Mouse (Mus musculus) E14TG2a.4 (cell line): ENCODE results near the gene Net1.
"Not testable (repeated sequence)": the region's sequence is repeated elsewhere in the genome, so short reads cannot be mapped to it uniquely, and the experiment has no call there.

Experiments
- H3K27me3 ChIP-seq: 2 replicates; pipeline ENCODE4 v1.6.1; 2014; ENCODE audit warnings: low read length, control low read depth; ENCODE audit not compliant: insufficient read depth
- H3K36me3 ChIP-seq: 2 replicates; pipeline ENCODE4 v1.6.1; 2014; ENCODE audit warnings: low read length, control low read depth; ENCODE audit not compliant: insufficient read depth
- H3K4me1 ChIP-seq: replicated peaks from 2 replicates; pipeline ENCODE4 v1.6.1; 2014; ENCODE audit warnings: low read depth, low read length, control low read depth
- H3K4me3 ChIP-seq: replicated peaks from 2 replicates; pipeline ENCODE4 v1.5.1; 2014; ENCODE audit warnings: mild to moderate bottlenecking, low read length
- H3K9me3 ChIP-seq: 2 replicates; pipeline ENCODE4 v1.6.1; 2014; ENCODE audit warnings: low read length, control low read depth
- CTCF ChIP-seq: conservative IDR thresholded peaks from 2 replicates; pipeline ENCODE4 v1.5.1; 2014; ENCODE audit warnings: low read length
- NANOG ChIP-seq: IDR thresholded peaks from 2 replicates; pipeline ENCODE4 v1.6.1; 2014; ENCODE audit warnings: borderline replicate concordance, low read length, mixed read lengths
- POU5F1 ChIP-seq: IDR thresholded peaks from 2 replicates; pipeline ENCODE4 v1.6.1; 2014; ENCODE audit warnings: low read length, borderline replicate concordance

Net1 gene

DNA sequence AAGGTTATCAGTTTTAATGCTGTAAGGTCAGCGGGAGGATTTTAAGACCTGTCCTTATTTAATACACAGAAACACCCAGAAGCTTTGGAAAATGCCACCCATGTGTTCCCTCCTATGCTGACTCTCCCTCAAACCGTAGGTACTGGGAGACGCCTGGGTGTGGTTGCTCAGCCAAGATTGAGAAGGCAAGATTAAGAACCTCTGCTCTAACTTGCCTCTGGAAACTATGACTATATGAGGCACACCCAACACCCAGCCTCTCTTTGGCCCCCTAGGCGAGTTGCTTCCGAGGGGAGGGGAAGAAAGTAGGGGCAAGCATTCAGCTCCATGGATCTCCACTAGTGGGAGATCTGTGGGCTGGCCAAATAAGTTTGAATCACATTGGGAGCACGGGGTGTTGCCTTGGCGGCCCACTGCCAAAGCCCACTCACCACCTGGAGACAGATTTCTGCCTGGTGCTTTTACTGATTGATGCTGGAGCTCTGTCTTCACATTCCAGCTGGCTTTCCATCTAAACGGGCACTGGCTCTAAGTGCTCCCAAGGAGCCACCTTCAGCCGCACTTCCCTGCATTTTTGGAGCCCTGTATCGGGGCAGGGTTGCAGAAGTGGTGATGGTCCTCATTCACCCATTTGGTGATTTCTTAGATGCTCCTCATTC, 55.0 kb downstream of the Net1 start:
- H3K27me3 ChIP-seq, result peaks cover 19% of the 10 kb centered on the region
- H3K9me3 ChIP-seq, result peaks cover 7% of the 10 kb centered on the region; the same call in 1 of the 2 replicates
- H3K4me3 ChIP-seq, result no peak overlapping the region
- TF ChIP-seq POU5F1, result no peak
- H3K36me3 ChIP-seq, result no peaks in the 10 kb centered on the region
- H3K4me1 ChIP-seq, result peaks cover 25% of the 10 kb centered on the region

DNA sequence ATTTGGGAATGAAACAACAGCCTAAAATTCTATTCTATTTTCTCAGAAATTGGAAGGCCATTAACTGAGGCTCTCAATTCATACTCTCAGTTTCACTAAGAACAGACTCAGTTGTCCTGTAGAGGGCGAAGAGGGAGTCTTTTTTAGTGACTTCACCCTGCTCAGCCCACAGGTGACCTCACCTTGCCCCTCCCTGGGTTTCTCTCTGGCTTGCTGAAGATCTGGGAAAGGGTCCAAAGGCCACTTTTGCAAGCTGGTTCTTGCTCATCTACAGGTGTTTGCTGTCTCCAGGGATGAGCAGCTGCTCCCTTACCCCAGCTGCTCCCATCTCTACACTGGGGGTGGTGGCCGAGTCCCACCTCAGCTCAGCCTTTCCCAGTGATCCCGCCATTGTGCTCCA, 55.7 kb downstream of the Net1 start:
- H3K4me3 ChIP-seq, result no peak overlapping the region
- H3K36me3 ChIP-seq, result no peaks in the 10 kb centered on the region
- H3K4me1 ChIP-seq, result peaks cover 25% of the 10 kb centered on the region
- peaks cover 6% of the 10 kb centered on the region; the same call in 1 of the 2 replicates for H3K9me3 ChIP-seq
- peaks cover 19% of the 10 kb centered on the region for H3K27me3 ChIP-seq
- TF ChIP-seq POU5F1 (no peak), NANOG (no peak)

- H3K4me3 ChIP-seq, result no peak overlapping the region
- H3K4me1 ChIP-seq, result peaks cover 30% of the 10 kb centered on the region
- no peaks in the 10 kb centered on the region for H3K36me3 ChIP-seq
- H3K9me3 ChIP-seq, result no peaks in the 10 kb centered on the region
- H3K27me3 ChIP-seq, result peaks cover 19% of the 10 kb centered on the region
- TF ChIP-seq POU5F1 (no peak), NANOG (no peak), CTCF (no peak)
These were observed 56.8 kb downstream of the Net1 start for GRCm38 (mm10) chr13:3861251-3861650.

DNA sequence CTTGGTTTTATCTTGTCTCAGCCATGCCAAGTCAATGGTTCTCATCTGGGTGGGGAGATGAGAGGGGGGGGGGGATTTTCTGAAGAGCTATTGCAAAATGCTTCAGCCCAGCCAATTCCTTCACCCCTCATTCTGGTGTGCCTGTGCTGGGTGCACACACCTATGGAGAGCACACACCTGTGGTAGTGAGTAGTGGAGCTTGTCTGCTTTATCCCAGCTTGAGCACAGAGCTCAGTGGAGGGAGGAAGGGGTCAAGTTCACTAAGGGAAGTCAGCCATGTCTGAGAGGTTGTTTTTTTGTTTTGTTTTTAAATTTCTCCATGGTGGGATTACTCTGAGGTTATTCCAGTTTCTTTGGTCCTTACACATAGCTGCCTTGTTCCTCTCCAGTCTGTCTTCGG, 61.8 kb downstream of the Net1 start:
- no peak for TF ChIP-seq POU5F1
- TF ChIP-seq NANOG, result no peak
- no peak for TF ChIP-seq CTCF
- Histone ChIP-seq H3K9me3 (no peaks in the 10 kb centered on the region), H3K36me3 (no peaks in the 10 kb centered on the region), H3K27me3 (peaks cover 8% of the 10 kb centered on the region; the same call in 1 of the 2 replicates), H3K4me3 (no peak overlapping the region), H3K4me1 (peaks cover 25% of the 10 kb centered on the region)

DNA sequence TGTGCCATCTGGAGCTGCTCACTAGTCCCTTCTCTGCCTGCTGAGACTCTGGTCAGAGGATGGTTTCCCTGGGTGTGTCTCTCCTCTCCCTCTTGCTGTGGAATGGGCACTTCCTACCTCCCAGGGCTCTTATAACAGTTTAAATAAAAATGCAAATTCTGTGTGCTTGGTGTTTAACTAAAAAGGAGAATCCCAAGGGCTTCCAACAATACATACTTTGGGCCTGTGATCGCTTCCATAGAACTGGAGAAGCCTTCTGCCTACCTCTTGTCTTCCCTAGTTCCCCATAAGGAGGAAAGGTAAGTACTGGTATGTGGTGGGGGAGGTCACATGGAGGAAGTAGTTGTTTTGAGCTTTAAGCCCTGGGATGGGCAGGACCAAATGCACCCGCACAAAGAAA, 63.2 kb downstream of the Net1 start:
- no peaks in the 10 kb centered on the region for H3K27me3 ChIP-seq
- peaks cover 35% of the 10 kb centered on the region for H3K4me1 ChIP-seq
- no peak overlapping the region for H3K4me3 ChIP-seq
- H3K9me3 ChIP-seq, result no peaks in the 10 kb centered on the region
- H3K36me3 ChIP-seq, result no peaks in the 10 kb centered on the region
- TF ChIP-seq POU5F1 (no peak), NANOG (peak; percentile 48; the same call in 1 of the 2 replicates), CTCF (no peak)

- H3K36me3 ChIP-seq, H3K4me3 ChIP-seq, H3K9me3 ChIP-seq, H3K27me3 ChIP-seq: not testable (repeated sequence)
- H3K4me1 ChIP-seq, result peaks cover 35% of the 10 kb centered on the region
These were observed 64.2 kb downstream of the Net1 start, which contains the start of gene Calm5 for GRCm38 (mm10) chr13:3853648-3854333. Gene Calm5 (plus strand): TSS chr13:3854173.

- Histone ChIP-seq H3K36me3 (no peaks in the 10 kb centered on the region), H3K4me3 (no peak overlapping the region), H3K4me1 (peaks cover 23% of the 10 kb centered on the region), H3K27me3 (no peaks in the 10 kb centered on the region), H3K9me3 (no peaks in the 10 kb centered on the region)
- no peak for TF ChIP-seq CTCF
- TF ChIP-seq NANOG, result no peak
- no peak for TF ChIP-seq POU5F1
These were observed 67.7 kb downstream of the Net1 start for GRCm38 (mm10) chr13:3850330-3850729.

GRCm38 (mm10) chr13:3840662-3841061, 77.4 kb downstream of the Net1 start:
- not testable (repeated sequence) for H3K36me3 ChIP-seq, H3K4me1 ChIP-seq, H3K27me3 ChIP-seq, H3K4me3 ChIP-seq
- H3K9me3 ChIP-seq, result peaks cover 19% of the 10 kb centered on the region

DNA sequence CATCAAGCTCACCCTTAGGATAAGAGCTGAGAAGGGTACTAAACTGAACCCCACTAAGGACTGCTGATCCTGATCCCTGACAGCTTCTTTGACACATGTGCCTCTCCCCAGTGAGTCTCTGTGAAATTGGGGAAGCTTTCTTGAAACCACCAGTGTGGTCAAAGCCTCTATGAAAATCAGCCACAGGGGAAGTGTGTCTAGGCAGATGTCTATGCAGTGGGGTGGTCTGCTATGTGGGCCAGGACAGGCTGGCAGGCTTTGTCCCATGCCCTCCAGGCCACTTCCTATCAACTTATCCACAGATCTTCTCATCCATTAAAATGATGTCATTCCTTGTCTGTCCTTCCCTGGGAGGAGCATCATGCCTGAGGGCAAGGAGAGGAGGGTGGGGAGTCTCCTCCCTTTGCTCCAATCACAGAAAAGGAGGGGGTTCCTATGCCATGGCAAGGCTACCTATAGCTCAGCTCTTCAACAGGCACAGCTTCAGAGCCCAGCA, 80.7 kb downstream of the Net1 start, which contains the start of gene Calm4:
Gene Calm4 (plus strand): TSS at position 446 of the 496 bp plus-strand sequence.
- H3K27me3 ChIP-seq, H3K36me3 ChIP-seq, H3K4me3 ChIP-seq, H3K4me1 ChIP-seq, H3K9me3 ChIP-seq: not testable (repeated sequence)

DNA sequence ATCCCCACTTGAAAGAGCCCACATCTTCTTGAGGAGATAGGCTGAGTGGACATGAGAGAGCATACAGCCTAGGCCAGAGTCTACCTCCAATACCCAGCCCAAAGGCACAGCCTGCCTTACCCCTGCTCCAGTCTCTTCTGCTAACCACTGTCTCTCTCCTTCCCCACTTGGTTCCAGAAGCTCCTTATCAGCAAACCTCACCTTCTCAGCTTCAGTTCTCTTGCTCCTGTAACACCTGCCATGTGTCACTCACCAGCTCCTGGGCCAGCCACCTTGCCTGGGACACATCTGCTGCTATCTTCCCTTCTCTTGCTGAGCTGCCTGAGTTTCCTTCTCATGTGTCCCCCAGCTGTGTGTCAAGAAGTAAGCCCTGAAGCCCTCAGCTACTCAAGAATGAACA, 84.4 kb downstream of the Net1 start:
- not testable (repeated sequence) for H3K4me1 ChIP-seq, H3K4me3 ChIP-seq, H3K36me3 ChIP-seq

More for the DNA sequence above, 84.4 kb downstream of the Net1 start:
- H3K9me3 ChIP-seq, H3K27me3 ChIP-seq: not testable (repeated sequence)
